Mouse (Mus musculus): Measurements from ENCODE around the gene Cldn15.

GRCm38 (mm10) chr5:136988420-136988819 lies 22.0 kb downstream of the Cldn15 start:
- TF ChIP-seq EP300 (IDR thresholded peaks at IDR 0.05; ENCODE audit: low read depth in 1 of 2, low read length in 2 of 2) (0 out of 4 replicates have a peak, but pooled peaks of 1 of the 2 experiments have one; percentile 42), CHD2 (IDR thresholded peaks at IDR 0.05; ENCODE audit: low read length) (no peak), TBP (IDR thresholded peaks at IDR 0.05; ENCODE audit: low read depth, low read length) (peak; percentile 61; the same call in 1 of the 2 replicates), MEF2A (IDR thresholded peaks at IDR 0.05; ENCODE audit: extremely low read depth, insufficient replicate concordance, low read depth, low read length, poor library complexity, severe bottlenecking) (no peak), ZMIZ1 (IDR thresholded peaks at IDR 0.05; ENCODE audit: low read depth, low read length) (no peak), ETS1 (IDR thresholded peaks at IDR 0.05; ENCODE audit: low read depth, low read length) (peak; percentile 54; the same call in 1 of the 2 replicates), CTCF (IDR thresholded peaks at IDR 0.05 in 2 of 3, conservative IDR thresholded peaks at IDR 0.05 in 1 of 3; ENCODE audit: control insufficient read depth in 1 of 3, insufficient read depth in 1 of 3, low read depth in 2 of 3, low read length in 3 of 3, poor library complexity in 1 of 3, severe bottlenecking in 1 of 3) (no peak), GATA1 (IDR thresholded peaks at IDR 0.05; ENCODE audit: low read depth, low read length) (no peak), POLR2A (IDR thresholded peaks at IDR 0.05; ENCODE audit: control insufficient read depth in 1 of 2, insufficient read depth in 1 of 2, low read depth in 1 of 2, low read length in 2 of 2, poor library complexity in 1 of 2) (no peak), BHLHE40 (IDR thresholded peaks at IDR 0.05; ENCODE audit: borderline replicate concordance, low read depth, low read length) (no peak), MXI1 (IDR thresholded peaks at IDR 0.05; ENCODE audit: low read depth, low read length) (no peak), CHD1 (IDR thresholded peaks at IDR 0.05; ENCODE audit: low read depth, low read length) (no peak), E2F4 (IDR thresholded peaks at IDR 0.05; ENCODE audit: borderline replicate concordance, low read depth, low read length) (no peak), MYC (IDR thresholded peaks at IDR 0.05; ENCODE audit: low read depth, low read length) (no peak)

All from MEL (cell line).